Mouse (Mus musculus): ENCODE data around the gene Spem2. TPM values are rescaled to one million over a fixed set of nuclear protein-coding genes. Genes with fewer than 3 reads are reported as not detected.

The Spem2 gene
- polyA plus RNA-seq, 1 experiment = 858 TPM

DNA sequence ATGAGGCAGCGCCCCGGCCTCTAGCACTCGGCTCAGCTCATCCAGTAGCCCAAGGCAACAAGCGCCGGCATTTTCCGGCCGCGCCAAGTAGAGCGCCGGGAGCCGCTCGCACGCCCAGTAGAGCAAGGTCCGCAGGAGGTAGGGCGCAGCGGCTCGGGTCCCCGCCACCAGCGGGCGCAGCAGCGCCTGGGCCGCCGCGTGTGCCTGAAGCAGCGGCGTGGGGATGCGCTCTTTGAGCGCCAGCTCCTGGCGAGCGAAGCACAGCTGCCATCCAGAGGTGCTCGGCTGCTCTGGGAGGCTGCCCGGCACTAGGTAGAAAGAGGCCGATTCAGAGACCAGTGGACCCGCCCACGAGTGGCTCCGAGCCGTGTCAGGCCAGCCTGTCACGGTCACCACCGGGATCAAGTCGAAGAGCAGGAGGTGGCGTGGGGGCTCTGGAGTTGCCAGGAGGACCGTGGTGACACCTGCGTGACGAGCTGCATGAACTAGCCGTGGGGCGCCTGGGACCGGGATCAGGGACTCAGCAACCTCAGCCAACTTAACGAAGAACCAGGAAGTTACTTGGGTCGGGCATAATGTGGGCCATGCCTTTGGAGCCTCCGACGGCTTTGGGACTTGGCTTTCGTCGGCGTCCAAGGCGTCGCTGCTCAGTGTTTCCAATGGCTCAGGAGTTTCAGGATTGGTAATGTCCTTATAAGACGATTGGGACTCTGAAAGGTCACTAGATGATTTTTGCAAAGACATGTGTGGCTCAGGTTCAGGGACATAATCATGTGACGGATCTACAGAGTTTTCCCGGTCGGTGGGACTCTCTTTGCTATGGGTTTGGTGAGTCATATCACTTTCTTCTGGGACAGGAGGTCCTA is 14.2 kb downstream of the Spem2 start:
- Histone ChIP-seq H3K4me3 (ENCODE audit: control insufficient read depth, low read depth, low read length) (peak overlapping the region; percentile 35), H3K27me3 (ENCODE audit: control insufficient read depth, insufficient read depth, low read length) (no peaks in the 10 kb centered on the region), H3K27ac (ENCODE audit: control insufficient read depth, insufficient read depth, low read depth, low read length) (no peak overlapping the region), H3K36me3 (ENCODE audit: control insufficient read depth, insufficient read depth, low read length) (no peaks in the 10 kb centered on the region), H3K4me1 (ENCODE audit: control insufficient read depth, insufficient read depth, low read length) (peaks cover 46% of the 10 kb centered on the region)
- TF ChIP-seq POLR2A (IDR thresholded peaks at IDR 0.05; ENCODE audit: control insufficient read depth, low read depth, low read length) = 0 out of 2 replicates have a peak, but pooled peaks have one; percentile 20
- TF ChIP-seq CTCF (IDR thresholded peaks at IDR 0.05; ENCODE audit: control insufficient read depth, insufficient read depth, insufficient replicate concordance, low read depth, low read length) = no peak

DNA sequence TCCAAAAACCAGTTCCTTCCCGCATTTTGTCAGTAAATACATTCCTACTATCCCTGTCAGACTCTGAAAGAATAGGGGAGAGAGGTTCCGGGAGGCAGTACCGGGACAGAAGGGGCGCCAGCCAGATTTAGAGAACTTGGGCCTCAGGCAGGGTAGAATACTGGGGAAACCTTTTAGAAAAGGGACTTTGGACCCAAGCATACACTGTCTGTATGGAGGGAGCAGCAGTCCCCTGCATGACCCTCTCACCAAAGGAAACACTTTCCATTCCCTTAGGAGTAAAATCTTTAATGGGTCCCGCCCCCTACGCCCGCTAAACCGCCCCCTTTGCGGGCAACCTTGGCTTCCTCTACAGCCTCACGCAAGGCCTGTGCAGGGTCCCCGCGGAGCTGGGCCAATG is 14.9 kb downstream of the Spem2 start:
- Histone ChIP-seq H3K36me3 (ENCODE audit: control insufficient read depth, insufficient read depth, low read length) (no peaks in the 10 kb centered on the region), H3K27ac (ENCODE audit: control insufficient read depth, insufficient read depth, low read depth, low read length) (no peak overlapping the region), H3K4me1 (ENCODE audit: control insufficient read depth, insufficient read depth, low read length) (peaks cover 46% of the 10 kb centered on the region), H3K27me3 (ENCODE audit: control insufficient read depth, insufficient read depth, low read length) (no peaks in the 10 kb centered on the region), H3K4me3 (ENCODE audit: control insufficient read depth, low read depth, low read length) (peak overlapping the region; percentile 86)
- TF ChIP-seq POLR2A (IDR thresholded peaks at IDR 0.05; ENCODE audit: control insufficient read depth, low read depth, low read length) = no peak
- no peak for TF ChIP-seq CTCF (IDR thresholded peaks at IDR 0.05; ENCODE audit: control insufficient read depth, insufficient read depth, insufficient replicate concordance, low read depth, low read length)

DNA sequence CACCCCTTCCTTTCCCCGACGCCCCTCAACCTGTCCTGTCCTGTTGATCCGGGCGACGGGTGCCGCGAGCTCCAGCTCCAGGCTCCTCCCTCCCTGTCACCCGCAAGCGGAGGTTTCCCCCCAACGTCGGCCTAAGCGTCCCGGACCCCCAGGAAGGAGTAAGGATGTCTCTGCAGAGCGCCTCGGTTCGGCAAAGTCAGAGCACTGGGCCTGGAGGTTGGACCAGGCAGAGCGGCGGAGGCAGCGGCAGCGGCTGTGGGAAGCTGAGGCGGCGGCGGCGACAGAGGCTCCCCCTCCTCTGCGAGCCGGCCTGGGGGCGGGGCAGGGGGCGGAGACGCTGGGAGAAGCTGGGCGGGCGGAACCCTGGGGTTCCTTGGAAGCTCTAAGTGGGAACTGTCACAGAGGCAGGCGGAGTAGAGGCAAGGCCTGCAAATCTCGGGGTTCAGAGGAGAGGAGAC is 15.6 kb downstream of the Spem2 start:
- no peak overlapping the region for H3K27ac ChIP-seq (ENCODE audit: control insufficient read depth, insufficient read depth, low read depth, low read length)
- peak overlapping the region; percentile 86 for H3K4me3 ChIP-seq (ENCODE audit: control insufficient read depth, low read depth, low read length)
- TF ChIP-seq CTCF (IDR thresholded peaks at IDR 0.05; ENCODE audit: control insufficient read depth, insufficient read depth, insufficient replicate concordance, low read depth, low read length) = no peak
- no peak for TF ChIP-seq POLR2A (IDR thresholded peaks at IDR 0.05; ENCODE audit: control insufficient read depth, low read depth, low read length)
- no peaks in the 10 kb centered on the region for H3K27me3 ChIP-seq (ENCODE audit: control insufficient read depth, insufficient read depth, low read length)
- H3K4me1 ChIP-seq (ENCODE audit: control insufficient read depth, insufficient read depth, low read length) = peaks cover 46% of the 10 kb centered on the region
- no peaks in the 10 kb centered on the region for H3K36me3 ChIP-seq (ENCODE audit: control insufficient read depth, insufficient read depth, low read length)

DNA sequence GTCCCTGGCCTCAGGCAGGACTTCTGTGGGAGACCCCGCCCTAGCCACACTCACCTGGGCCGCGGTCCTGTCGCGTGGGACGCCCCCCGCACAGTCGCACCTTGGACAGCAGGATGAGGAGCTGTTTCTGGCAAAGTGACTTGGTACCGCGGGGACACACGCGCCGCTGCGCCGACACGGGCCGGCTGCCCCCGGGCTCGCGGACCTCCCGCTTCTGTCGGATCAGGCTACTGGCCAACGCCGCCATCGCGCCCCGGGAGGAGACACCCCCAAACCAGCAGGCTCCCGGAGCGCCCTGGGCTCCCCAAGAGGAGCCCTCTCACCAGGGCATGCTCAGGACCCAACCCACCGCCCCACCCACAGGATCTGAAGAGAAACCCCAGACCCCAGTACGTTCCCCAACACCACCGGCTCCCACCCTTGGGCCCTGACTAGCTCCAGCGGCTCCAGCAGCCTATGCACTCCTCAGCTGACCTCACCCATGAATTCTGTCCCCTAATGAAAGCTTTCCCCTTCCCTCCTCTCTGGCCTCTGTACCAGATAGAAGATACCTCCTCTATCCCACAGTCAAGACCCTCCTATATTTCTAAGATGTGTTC is 16.8 kb downstream of the Spem2 start, which contains the start of gene Fgf11:
TSS of gene Fgf11 (minus strand) at position 479 of the 599 bp plus-strand sequence.
- H3K4me3 ChIP-seq (ENCODE audit: control insufficient read depth, low read depth, low read length) = peak within 1 kb of the TSS; percentile 86
- H3K27ac ChIP-seq (ENCODE audit: control insufficient read depth, insufficient read depth, low read depth, low read length) = no peak within 1 kb of the TSS
- no peaks in the 10 kb centered on the region for H3K27me3 ChIP-seq (ENCODE audit: control insufficient read depth, insufficient read depth, low read length)
- peaks cover 46% of the 10 kb centered on the region for H3K4me1 ChIP-seq (ENCODE audit: control insufficient read depth, insufficient read depth, low read length)
- H3K36me3 ChIP-seq (ENCODE audit: control insufficient read depth, insufficient read depth, low read length) = no peaks in the 10 kb centered on the region
- TF ChIP-seq CTCF (IDR thresholded peaks at IDR 0.05; ENCODE audit: control insufficient read depth, insufficient read depth, insufficient replicate concordance, low read depth, low read length) (no peak), POLR2A (IDR thresholded peaks at IDR 0.05; ENCODE audit: control insufficient read depth, low read depth, low read length) (no peak)

DNA sequence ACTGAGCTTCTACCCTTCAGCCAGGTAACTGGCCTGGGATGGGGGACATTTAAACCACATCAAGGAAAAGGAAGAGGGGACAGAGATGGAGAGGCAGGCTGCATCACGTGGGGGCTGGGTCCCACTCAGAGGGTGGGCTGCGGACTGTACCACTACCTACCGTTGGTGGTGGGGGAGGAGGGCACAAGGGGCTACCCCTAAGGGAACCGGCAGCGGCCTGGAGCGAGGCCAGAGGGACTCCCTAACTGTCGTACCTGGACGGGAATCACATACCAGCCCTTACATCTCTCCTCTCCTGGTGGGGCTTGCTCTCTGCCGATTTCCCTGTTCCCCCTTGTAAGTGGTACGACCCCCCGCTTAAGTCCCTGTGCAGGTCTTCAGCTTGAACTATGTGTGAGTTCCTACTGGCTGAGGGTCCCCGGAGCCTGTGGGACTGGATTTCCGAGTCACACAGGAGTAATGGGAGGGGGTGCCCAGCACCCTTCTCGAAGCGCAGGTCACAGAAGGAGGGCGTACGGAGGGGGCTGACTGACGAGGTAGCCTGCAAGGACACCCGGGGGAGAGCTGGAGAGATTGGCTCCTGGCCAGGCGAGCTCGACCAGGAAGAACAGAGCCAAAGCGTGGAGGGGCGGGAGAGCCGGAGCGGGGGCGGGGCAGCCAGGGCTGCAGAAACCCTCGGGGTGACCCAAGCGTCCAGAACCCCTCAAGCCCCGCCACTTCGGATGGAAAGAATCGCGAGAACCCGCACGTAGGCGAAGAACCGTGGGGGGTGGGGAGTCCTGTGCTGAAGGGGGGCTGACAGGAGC is 17.7 kb downstream of the Spem2 start:
- Histone ChIP-seq H3K36me3 (ENCODE audit: control insufficient read depth, insufficient read depth, low read length) (no peaks in the 10 kb centered on the region), H3K27me3 (ENCODE audit: control insufficient read depth, insufficient read depth, low read length) (no peaks in the 10 kb centered on the region), H3K4me3 (ENCODE audit: control insufficient read depth, low read depth, low read length) (peak overlapping the region; percentile 86), H3K4me1 (ENCODE audit: control insufficient read depth, insufficient read depth, low read length) (peaks cover 47% of the 10 kb centered on the region), H3K27ac (ENCODE audit: control insufficient read depth, insufficient read depth, low read depth, low read length) (no peak overlapping the region)
- no peak for TF ChIP-seq CTCF (IDR thresholded peaks at IDR 0.05; ENCODE audit: control insufficient read depth, insufficient read depth, insufficient replicate concordance, low read depth, low read length)
- no peak for TF ChIP-seq POLR2A (IDR thresholded peaks at IDR 0.05; ENCODE audit: control insufficient read depth, low read depth, low read length)

DNA sequence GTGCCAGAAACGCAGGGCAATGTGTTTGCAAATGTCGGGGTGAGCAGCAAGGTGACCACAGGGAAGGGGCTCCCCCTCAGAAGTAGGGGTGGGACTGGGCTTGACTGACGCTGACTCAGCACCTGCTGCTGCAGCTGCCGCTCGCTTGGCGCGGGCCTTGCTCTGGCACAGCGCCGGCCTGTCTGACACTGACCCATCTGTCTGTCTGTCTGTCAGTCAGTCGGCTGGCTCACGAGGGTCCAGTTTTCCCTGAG is 18.2 kb downstream of the Spem2 start:
- no peak overlapping the region for H3K27ac ChIP-seq (ENCODE audit: control insufficient read depth, insufficient read depth, low read depth, low read length)
- H3K4me3 ChIP-seq (ENCODE audit: control insufficient read depth, low read depth, low read length) = peak overlapping the region; percentile 86
- no peaks in the 10 kb centered on the region for H3K27me3 ChIP-seq (ENCODE audit: control insufficient read depth, insufficient read depth, low read length)
- no peak for TF ChIP-seq POLR2A (IDR thresholded peaks at IDR 0.05; ENCODE audit: control insufficient read depth, low read depth, low read length)
- no peak for TF ChIP-seq CTCF (IDR thresholded peaks at IDR 0.05; ENCODE audit: control insufficient read depth, insufficient read depth, insufficient replicate concordance, low read depth, low read length)
- peaks cover 46% of the 10 kb centered on the region for H3K4me1 ChIP-seq (ENCODE audit: control insufficient read depth, insufficient read depth, low read length)
- H3K36me3 ChIP-seq (ENCODE audit: control insufficient read depth, insufficient read depth, low read length) = no peaks in the 10 kb centered on the region

Measured in testis, adult 2 months (tissue).